Mouse (Mus musculus) megakaryocyte-erythroid progenitor cell, adult 5 weeks (primary cell): ENCODE results near the gene Ola1. TPM values are rescaled to one million over a fixed set of nuclear protein-coding genes. Genes with fewer than 3 reads are reported as not detected.

Experiments
- polyA plus RNA-seq: library from polyadenylated mRNA; stranded (reverse); fragments of >175 nt; gene quantifications from 2 replicates; pipeline ENCODE4 v1.2.3, GENCODE M21; 2012

Gene Ola1
- polyA plus RNA-seq = 39.3 and 51.4 TPM in 2 replicates

GRCm38 (mm10) chr2:73218913-73219312, at the start of gene Ola1:
Ola1 (minus strand) TSS chr2:73218924.

Other genes starting within 250 kb of the Ola1 start
- gene Sp3, start 238.5 kb downstream of the Ola1 start, polyA plus RNA-seq = 11.3 and 14.6 TPM in 2 replicates
- not detected in 2 replicates for gene Gm11084, start 232.2 kb downstream of the Ola1 start, polyA plus RNA-seq
- gene Sp9, start 53.0 kb upstream of the Ola1 start, polyA plus RNA-seq = 0.01 and 0.04 TPM in 2 replicates
- gene Scrn3, start 93.7 kb upstream of the Ola1 start, polyA plus RNA-seq = 1.2 and 1.3 TPM in 2 replicates
- 12.6 and 20.4 TPM in 2 replicates for gene Cir1, start 93.8 kb upstream of the Ola1 start, polyA plus RNA-seq
- 0.43 and 0.46 TPM in 2 replicates for gene Gpr155, start 167.6 kb upstream of the Ola1 start, polyA plus RNA-seq